Mouse (Mus musculus): ENCODE results near the gene Rhobtb1.
A peak's percentile ranks its signal among the peaks of the same experiment; 100 is the strongest.

The Rhobtb1 gene

DNA sequence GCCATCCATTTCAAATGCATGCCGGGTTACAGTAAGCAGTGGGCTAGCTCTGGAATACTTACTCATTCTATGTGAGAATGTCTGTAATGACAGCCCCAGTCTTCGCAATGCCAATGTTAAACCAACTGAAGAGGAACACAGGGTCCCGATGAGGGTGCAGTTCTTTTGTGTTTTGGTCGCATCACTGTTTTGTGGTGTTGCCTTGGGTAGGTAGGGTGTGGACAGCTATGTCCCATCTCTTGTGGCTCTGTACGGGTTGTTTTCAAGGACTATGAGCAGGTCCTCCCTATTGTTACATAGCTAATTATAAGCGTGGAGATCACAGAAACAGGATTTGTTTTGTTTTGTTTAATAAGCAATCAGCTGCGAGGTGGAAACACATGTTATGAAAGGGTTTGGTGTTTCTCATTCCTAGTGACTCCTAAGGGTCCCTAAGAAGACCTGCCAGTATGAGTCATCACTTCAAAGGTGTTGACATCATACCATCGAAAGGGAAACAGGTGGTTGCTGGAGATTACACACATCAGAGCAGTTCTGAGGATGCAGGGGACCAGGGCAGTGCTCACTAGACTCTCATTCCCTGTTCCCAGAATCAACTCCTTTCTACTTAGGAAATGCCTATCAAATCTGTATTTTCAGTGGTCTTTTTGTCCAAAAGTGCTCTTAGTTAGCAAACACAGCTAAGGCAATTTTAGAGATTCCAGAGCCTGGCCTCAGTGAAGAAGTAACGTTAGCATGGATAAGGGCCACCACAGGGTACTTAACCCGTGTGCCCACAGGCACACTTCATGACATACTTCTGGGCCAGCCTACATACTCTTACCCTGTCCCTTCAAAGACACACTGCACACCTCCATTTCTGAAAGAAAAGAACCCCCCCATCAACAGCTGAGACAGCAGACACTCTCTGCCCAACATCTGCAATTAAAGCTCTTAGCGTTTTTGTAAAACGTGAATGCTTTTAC lies 124.9 kb downstream of the Rhobtb1 start:
- no peak for DNase-seq (ENCODE audit: low read depth)

DNA sequence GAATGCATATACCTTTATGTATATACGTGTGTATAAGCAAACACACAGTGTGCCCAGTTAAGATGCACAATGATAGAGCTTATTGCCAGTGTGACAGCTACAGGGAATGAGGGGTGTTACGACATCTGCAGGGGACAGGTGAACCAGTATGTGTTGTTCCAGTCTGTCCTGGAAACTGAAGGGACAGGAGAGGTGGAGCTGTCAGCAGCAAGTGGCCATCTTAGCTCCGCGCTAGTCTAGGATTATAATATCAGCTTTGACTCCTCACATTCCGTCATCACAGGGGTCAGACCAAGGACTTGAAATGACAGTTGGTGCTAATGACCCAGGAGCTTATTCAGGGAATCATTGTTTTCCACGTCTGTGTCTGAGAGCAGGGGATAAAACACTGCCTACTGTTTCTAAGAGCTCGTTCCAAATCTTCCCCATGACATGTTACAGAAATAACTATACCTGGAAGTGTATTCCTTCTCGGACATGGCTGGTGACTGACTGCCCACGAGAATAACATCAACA lies 125.7 kb downstream of the Rhobtb1 start:
- no peak for DNase-seq (ENCODE audit: low read depth)

DNA sequence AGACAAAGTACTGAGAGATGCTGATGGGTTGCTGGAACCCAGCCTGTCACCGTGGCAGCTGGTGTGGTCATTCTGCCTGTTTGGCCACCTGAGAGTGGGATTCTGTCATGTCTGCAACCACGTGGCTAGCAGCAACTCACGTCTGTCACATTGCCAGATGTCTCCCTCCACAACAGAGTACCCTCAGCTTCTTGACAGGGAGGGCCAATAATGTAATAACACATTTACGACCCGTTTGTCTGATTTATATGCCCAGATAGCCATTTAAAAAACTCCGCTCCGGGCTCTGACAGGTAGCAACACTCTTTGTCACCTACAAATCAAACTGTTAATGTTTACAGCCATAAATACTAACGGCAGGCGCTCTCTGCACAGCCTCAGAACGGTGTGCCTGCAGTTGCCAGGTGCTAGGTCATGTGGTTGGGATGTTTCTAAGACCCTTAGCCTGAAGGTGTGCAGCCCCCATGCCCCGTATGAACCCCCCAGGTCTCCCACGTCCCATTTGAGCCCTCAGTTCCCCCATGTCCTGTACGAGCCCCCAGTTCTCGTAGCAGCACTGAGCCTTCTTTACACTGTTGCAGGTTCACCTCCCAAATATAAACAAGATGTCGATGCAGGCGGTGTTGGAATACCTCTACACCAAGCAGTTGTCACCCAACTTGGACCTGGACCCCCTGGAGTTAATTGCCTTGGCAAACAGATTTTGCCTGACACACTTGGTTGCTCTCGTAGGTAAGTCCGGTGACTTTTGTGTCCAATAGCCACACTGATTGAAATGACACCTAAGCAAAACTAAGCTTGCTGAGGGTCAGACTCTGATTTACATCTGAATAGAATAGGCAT lies 127.8 kb downstream of the Rhobtb1 start:
- DNase-seq (ENCODE audit: low read depth) = no peak

DNA sequence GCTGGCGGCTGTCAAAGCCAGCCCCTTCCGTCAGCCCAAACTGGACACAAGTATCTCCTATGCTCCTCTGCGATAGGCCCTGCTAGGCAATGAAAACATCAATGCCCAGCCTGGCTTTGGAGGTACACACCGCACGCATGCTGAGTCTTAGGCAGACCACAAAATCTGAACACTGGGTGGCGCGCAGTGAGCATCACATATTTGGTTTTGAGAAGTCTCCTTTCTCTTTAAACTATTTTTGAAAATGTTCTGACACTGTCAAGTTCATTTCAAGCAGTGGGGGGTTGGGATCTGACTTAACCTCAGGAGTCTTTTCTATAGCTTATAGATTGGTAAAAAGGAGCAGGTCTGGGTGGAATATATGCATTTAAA lies 128.4 kb downstream of the Rhobtb1 start:
- DNase-seq (ENCODE audit: low read depth) = no peak

DNA sequence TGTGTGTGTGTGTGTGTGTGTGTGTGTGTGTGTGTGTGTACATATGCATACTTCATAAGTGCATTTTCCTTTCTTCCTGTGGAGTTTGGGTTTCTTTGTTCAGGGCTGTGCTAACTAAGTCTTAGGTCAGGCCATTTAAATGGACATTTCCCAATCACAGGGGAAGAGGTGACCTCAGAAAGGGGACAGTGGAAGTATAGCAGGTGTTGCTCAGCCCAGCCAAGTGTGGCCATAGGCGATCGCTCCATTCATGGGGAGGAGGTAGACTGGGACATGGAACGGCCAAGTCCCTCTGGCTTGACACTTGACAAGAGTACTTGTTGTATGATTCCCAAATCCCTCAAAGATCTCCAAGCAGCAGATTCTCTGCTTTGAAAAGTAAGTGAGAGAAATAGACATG lies 135.7 kb downstream of the Rhobtb1 start:
- DNase-seq (ENCODE audit: low read depth) = no peak

DNA sequence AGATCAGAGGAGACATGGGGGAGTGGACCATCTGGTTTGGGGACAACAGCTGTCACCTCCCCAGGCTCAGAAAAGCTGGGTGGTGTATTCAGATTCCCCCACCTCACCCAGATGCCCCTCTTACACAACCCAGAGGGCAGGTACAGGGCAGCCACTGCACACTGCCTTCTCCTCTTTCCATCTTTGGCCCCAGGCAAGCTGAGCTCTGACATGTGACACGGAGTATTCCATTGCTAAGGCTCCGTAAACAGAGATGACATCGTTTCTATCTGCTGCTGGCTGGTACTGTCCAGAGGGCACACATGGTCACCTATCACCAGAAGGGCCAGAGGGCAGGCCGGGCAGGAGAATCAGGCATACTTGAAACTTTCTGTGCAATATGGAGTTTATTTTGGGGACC lies 136.9 kb downstream of the Rhobtb1 start:
- no peak for DNase-seq (ENCODE audit: low read depth)

DNA sequence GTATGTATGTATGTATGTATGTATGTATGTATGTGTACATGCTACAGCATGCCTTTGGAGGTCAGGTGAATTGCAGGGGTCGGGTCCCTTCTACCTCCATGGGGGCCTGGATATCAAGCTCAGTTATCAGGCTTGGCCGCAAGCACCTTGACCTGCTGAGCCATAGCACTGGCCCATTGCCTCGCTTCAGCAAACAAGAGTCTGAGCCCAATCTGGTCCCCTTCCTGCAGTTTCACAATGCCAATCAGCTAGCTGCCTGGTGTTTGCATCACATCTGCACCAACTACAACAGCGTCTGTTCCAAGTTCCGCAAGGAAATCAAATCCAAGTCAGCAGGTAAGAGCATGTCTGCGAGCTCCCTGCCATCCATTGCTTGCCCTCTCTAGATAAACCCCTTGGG lies 137.5 kb downstream of the Rhobtb1 start:
- no peak for DNase-seq (ENCODE audit: low read depth)

DNA sequence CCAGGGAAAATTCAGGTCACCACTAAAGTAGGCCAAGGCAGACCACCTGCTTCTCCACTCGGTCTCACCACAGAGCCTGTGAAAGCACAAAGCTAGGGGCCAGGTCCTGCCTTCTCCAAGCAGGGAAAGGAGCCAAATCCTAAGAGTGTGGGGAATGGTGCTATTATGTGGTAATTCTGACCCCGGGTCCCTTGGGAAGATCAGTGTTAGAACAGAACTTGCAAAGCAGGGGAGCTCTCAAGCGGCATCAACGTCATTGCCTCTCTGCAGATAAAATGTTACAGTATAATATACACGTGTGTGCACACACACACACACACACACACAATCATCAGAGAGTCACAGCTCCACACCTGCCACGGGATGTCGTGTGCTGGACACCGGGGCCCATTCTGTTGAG lies 139.5 kb downstream of the Rhobtb1 start:
- DNase-seq (ENCODE audit: low read depth) = no peak

DNA sequence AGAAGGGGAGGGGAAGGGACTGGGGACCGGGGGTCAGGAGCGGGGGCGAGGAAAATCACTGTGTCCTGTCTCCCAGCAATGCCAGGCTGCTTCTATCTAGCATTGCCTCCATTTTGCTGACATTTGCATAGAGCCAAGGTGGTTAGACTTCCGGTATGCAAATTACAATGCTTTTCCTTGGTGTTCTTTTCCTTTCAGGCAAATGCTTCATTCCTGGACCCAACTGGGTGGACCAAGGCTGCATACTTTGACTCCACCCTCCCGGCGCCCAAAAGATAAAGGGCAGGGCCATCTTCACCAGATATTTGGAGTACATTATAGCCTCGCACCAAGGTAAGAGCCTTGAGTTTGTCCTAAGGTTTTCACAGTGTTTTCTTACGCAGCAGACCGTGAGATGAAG lies 144.7 kb downstream of the Rhobtb1 start:
- DNase-seq (ENCODE audit: low read depth) = no peak

DNA sequence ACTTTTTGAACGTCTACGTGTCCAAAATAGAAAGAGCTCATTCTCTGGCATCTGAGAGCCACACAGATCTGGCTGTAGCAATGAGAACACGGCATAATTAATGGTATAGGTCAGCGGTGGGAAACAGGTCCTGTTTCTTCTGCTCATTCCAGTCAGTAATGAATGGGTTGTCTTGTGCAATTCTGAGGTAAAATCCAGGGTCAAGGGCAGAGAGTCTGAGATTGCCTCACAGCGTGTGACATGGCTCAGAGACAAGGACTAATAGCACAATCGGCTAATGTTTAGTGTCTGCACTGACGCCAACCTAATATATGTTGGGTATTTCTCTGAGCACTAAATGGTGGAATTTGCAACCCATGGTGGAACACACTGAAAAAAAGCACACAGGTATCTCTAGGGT lies 148.8 kb downstream of the Rhobtb1 start:
- DNase-seq (ENCODE audit: low read depth) = no peak

DNA sequence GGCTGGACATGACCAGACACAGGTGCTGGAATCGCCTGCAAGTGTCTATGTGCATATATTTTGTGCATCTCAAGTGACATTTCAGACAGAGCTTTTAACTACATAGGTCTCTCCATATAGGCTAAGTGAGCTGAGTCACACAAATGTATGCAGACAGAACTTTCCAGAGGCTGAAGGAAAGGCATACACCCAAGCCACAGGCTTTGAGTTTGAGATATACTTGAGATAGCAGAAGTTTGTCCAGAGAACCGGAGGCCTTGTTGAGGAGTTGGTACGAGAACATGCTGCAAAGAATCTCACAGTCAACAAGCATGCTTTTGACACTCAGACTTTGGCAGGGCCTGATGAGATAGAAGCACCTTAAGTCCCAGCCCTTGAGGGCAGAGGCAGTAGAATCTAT lies 151.4 kb downstream of the Rhobtb1 start:
- DNase-seq (ENCODE audit: low read depth) = no peak

DNA sequence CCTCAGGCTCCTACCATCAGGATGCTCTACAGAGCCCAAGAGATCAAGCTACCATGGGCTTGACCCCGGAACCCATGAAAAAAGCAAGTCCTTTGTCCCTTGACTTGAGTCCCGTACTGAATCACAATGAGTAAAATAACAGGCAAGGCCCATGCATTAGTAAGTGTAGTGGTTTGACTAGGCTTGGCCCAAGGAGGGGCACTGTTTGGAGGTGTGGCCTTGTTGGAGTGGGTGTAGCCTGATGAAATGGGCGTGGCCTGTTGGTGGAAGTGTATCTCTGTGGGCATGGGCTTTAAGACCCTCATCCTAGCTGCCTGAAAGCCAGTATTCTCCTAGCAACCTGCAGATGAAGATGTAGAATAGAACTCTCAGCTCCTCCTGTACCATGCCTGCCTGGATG lies 153.6 kb downstream of the Rhobtb1 start:
- no peak for DNase-seq (ENCODE audit: low read depth)

DNA sequence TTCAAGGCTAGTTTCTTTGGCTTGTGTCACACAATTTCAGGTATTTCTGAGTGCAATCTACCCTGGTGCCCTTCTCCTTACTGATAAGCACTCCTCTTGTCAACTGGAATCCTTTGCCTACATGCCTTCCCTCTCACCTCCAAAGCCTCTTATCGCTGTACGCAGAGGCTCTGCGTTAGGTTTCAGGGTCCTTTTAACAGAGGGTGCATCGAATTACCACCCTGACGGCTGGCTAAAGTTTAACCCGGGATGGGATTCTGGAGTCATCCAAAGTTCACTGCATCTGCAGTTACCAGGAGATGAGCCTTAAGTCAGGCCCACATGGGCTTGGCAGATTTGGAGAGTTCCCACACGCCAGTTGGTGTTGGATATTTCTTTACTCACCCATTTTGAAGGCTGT lies 154.4 kb downstream of the Rhobtb1 start:
- DNase-seq (ENCODE audit: low read depth) = no peak

DNA sequence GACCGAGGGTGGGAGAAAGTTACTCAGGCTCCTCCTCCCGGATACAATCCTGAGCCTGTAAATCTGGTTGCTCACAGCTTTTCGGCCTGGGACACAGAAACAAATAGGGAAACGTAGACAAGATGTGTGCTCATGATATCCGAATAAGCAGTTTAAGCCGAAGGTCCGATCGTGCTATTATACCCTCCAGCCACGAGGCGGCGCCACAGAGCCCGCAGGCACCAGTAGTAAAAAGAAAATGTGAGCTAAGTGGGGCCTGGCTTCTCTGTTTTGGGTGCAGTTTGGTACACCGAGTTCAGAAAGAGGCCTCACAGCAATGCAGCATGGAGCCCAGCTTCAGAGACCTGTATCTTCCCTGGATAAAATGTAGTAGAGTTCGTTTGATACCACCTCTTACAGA lies 155.0 kb downstream of the Rhobtb1 start:
- peak; percentile 52 for DNase-seq (ENCODE audit: low read depth)

DNA sequence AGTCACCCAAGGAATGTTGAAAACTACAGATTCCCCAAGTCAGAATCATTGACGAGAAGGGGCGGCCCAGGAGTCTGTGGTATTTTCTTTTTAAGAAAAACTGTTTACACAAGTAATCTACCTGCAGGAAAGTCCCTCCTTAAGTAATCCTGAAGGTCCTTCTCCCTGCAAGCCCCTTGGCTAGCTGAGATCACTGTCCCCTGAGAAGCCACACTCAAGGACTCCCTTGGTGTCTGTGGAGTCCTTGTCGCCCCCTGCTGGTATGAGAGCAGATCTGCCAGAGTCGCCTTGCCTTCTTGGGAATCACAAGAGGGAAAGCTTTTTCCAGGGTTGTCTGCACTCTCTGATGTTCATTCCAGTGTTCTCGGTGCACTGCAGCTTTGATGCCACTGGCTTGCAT lies 155.8 kb downstream of the Rhobtb1 start:
- DNase-seq (ENCODE audit: low read depth) = peak; percentile 51

DNA sequence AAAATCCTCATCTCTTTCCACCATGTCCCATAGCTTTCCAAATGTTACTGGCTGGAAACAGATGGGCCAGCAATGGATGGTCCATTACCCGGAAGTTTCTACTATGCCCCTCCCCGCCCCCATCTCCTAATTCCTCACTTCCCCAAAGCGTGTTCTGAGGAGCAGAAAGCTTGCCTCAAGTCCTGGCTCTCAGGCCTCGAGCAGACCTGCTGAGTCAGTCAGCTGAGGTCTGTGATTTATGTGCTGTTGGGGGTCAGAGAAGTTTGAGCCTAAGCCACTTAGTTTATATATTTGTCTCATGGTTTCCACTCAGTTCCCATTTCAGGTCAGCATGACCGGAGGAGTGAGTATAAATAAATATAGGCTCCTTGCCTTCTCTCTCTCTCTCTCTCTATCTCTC lies 157.9 kb downstream of the Rhobtb1 start:
- DNase-seq (ENCODE audit: low read depth) = no peak

DNA sequence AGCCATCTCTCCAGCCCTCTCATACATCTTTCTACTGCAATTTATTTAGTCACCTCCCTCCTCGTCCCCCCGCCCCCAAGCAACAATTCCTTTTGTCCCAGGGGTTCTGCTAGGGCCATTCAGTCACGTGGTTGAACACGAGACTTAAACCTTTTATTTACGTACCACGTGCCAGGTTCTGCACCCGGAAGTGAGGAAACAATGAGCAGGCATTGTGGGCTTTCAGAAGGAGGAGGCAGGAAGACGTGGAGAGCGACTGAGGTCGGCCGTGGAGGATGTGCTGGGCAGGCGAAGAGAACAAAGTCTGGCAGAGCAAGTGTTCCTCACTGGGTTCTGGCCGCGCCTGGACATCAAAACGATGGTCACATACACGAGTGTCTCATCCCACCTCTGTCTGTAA lies 160.6 kb downstream of the Rhobtb1 start:
- DNase-seq (ENCODE audit: low read depth) = no peak

DNA sequence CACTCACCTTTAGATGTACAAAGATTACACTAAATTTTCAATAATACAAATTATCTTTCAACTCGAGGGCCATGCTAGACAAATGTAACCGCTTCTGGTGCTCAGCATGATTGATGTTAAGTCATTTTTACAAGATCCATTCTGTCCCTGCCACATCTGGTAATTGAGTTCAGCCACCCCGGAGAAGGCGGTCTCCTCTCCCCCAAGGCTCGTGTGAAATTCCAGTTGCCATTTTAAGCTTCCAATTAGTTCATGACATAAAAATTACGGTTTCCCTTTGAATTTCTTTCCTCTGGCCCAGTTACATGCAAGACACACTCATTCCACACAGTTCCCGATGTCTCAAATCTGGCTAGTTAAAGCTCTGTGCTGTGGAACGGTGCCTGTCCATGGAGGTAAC lies 162.7 kb downstream of the Rhobtb1 start:
- no peak for DNase-seq (ENCODE audit: low read depth)

DNA sequence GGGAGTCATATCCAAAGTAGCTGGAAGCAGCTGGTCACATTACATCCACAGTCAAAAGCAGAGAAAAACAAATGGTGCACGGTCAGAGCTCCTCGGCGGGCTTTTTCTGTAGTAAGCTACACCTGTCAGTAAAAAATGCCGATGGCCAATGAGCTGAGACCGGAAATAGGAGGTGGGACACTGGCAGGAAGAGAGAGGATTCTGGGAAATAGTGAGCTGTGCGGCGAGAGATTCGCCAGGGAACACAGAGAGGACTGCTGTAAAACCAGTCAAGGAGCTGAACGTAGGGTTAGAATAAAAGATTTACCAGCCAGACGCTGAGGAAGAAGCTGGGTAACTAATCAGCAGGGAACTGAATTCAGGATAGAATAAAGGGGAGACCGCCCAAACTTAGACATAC lies 167.3 kb downstream of the Rhobtb1 start:
- DNase-seq (ENCODE audit: low read depth) = no peak

DNA sequence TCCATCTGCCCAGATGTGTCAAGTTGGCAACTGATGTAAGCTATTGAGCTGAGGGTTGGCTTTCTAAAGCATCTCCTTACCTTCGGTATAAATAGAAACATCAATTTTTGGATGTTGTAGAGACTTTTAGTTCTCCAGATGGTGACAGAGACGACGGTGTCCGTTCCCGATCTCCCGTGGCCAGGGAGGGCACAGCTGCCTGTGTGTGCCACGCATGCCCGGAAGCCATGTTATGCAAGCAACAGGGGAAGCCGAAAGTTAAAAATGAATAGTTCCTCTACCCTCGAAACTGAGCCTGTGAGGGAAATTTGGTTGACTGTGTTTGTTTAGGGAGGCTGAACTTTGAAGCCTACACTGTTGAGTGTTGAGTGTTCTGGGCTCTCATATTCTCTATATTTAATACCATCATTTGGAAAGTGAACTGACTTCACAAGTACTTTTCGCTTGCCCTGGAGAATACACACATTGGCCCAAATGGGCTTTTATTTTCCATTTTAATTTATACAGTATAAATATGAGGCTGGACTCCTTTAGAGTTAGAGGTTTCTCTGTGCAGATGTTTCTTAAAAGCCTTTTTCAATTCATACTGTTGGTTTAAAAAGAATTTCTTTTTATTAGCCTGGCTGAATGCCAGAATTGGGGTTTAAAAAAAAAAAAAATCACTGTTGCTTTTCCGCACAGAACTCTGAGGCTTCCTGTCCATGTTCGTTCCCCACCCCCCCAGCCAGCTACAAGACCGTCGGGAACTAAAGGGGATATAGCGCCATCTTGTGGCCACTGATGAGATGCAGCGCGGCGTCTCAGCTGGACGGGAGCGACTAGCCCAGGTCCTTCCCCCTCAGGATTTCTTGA lies 169.7 kb downstream of the Rhobtb1 start:
- DNase-seq (ENCODE audit: low read depth) = peak; percentile 84

DNA sequence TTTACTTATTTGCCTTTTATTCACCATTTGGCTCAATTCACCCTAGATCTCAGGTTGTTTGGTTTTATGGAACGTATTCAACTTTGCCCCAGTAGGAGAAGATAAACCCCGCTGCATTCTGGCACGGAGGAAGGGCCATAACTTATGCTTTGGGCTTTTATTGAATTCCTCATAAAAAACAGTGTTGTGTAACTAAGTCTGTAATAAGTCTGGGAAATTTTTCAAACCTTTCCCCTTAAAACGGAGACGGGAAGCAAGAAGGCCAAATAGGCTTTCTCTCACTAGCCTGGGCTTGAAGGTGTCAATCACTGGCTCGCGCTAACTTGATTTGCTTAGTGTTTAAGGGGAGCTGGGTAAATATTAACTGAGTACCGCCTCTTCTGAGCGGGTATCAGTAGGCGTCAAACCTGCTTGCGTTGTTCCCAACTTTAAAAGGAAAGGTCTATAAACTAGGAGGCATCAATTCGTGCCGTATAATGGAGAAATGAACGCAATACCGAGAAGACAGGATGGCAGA lies 170.3 kb downstream of the Rhobtb1 start:
- DNase-seq (ENCODE audit: low read depth) = no peak

DNA sequence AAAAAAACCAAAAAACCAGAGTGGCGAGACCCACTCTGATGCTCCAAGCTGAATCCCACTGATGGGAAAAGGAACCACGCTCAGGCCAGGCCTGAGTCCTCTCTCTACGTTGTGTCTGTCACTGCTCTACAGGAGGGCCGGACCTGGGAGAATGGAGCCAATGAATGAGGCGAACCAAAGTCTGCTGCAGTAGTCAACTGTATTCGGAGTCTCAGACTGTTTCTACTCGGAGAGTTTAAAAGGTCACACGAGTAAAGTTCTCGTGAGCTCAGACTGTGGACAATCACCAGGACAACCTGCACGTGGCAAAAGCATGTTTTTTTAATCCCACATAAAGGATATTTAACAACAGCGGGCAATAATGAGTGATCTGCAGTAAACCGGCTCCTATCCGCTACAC lies 172.8 kb downstream of the Rhobtb1 start:
- DNase-seq (ENCODE audit: low read depth) = no peak
